Mouse (Mus musculus) heart, adult 2 months (tissue): ENCODE measurements around the gene Ccdc167.

Experiments used
- CTCF ChIP-seq: fragments of 200-600 bp; IDR thresholded peaks from 2 replicates; pipeline ENCODE4 v1.8.1; 2022; ENCODE audit warnings: antibody characterized with exemption, mild to moderate bottlenecking, moderate library complexity
- EP300 ChIP-seq: fragments of 200-500 bp; IDR thresholded peaks from 2 replicates; pipeline ENCODE4 v1.6.1; 2011; ENCODE audit warnings: low read depth, low read length, control low read depth; ENCODE audit not compliant: insufficient read depth
- POLR2A ChIP-seq: fragments of 200-500 bp; IDR thresholded peaks from 2 replicates; pipeline ENCODE4 v1.6.1; 2011; ENCODE audit warnings: mild to moderate bottlenecking, low read depth, low read length, control low read depth; ENCODE audit not compliant: insufficient read depth

DNA sequence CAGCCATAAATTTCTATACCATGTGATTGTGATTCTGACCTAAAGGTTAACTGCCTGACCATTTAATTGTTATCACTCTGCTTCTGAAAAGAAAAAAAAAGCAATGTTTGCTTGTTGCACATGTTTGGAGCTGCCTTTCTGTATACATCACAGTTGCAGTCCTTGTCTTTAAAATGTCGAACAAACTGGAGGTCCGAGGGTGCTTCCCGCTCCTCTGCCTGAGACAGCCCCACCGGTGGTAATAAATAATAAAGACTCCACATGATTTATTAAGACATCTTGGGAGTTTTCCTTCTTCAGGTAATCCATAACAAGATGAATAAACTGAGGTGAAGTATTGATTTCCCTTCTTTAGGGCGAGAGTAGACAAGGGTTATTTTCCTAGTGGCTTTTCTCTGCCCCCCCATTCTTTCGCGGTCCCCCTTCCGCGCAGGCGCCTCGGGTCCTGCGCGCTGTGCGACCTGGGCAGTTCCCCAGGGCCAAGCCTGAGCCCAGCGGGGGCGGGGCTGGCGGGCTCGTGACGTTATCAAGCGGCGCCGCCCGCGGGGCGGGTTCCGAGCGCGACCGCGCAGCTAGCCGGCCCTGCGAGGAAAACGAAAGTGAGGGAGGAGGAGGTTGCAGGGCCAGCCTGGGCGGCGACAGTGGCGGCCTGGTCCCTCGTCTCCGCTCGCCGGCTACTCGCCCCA is 56.6 kb downstream of the Ccdc167 start, which contains the start of gene Cmtr1:
- no peak for TF ChIP-seq CTCF
- TF ChIP-seq POLR2A, result peak; percentile 85
- TF ChIP-seq EP300, result no peak
